Mouse (Mus musculus) C2C12 (cell line): ENCODE results near the gene Trmt2a.

Experiments
- CEBPB ChIP-seq: IDR thresholded peaks from one replicate; pipeline ENCODE4 v1.6.1; 2011; ENCODE audit warnings: low read depth, mild to moderate bottlenecking, control low read depth, moderate library complexity
- CTCF ChIP-seq: IDR thresholded peaks from one replicate; pipeline ENCODE4 v1.5.1; 2011; ENCODE audit not compliant: control insufficient read depth, insufficient read depth, insufficient read length
- MAX ChIP-seq: IDR thresholded peaks from one replicate; pipeline ENCODE4 v1.6.1; 2011; ENCODE audit warnings: mild to moderate bottlenecking, control low read depth

GRCm38 (mm10) chr16:18250231-18250630 lies 1.8 kb downstream of the Trmt2a start:
- no peak for TF ChIP-seq CTCF
- no peak for TF ChIP-seq CEBPB
- TF ChIP-seq MAX: no peak
